Mouse (Mus musculus) urinary bladder, adult 2 months (tissue): Measurements from ENCODE around the gene Il1r2. TPM values are rescaled to one million over a fixed set of nuclear protein-coding genes. Genes with fewer than 3 reads are reported as not detected.

Source experiments
- DNase-seq: peaks from one replicate; pipeline ENCODE4 v3.0.0; 2022; ENCODE audit warnings: low spot score
- polyA plus RNA-seq: library from polyadenylated mRNA; depleted of rRNA; stranded (reverse); fragments of >200 nt; gene quantifications from 2 replicates; pipeline ENCODE4 v1.2.3, GENCODE M21; 2012

The Il1r2 gene
- polyA plus RNA-seq, 1 experiment, result 2.2 TPM

GRCm38 (mm10) chr1:40059122-40059774 lies 14.6 kb upstream of the Il1r2 start:
- DNase-seq, result no peak

DNA sequence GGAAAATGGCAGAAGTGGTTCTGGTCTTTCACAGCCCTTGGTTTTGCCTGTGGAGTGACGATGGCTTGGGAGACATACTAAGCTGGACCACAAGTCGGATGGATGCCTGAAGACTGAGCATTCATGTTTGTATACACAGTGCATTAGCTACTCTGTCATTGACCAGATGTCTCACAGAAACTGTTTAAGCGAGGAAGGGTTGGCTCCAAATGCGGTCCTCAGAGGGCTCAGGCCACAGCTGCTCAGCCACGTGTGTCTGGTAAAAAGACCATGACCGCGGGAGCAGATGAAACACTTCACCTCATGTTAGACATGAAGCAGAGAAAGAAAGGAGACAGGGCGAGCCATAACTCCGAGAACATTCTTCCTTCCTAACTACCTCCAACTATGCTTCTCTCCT lies 12.5 kb upstream of the Il1r2 start:
- no peak for DNase-seq

DNA sequence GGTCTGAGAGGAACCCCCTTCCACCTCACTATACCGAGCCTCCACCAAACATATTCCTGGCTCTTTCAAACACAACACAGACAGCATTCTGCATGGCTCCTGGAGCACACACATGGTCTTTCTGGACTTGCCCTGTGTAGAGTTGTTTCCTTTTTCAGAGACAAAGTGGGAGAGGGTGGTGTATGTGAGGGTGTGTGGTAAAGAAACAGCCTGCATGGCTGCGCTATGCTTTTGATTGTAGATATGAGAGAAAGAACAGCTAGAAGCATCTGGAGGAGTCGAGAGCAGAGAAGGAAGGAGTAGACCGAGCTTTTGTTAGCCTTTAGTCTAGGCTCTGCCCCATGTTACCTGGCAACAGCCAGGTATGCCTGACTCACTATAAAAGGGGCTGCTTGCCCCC lies 10.5 kb upstream of the Il1r2 start:
- no peak for DNase-seq

DNA sequence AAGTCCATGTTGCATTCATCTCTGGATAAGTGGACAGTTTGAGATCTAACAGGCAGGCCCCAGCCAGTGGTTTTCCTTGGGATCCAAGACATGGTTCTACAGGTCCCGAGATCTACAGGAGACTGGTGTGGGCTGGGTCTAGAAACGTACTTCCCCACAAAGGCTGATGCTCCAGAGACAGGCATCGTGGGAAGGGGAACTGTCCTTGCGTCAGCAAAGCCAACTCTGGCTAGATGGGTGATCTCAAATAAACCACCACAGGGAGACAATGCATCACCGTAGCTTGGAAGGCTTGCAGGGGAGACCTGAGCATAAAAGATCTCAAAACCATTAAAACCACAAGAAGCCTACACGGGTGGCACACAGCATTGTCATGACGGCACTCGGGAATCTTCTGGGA lies 9.4 kb upstream of the Il1r2 start:
- no peak for DNase-seq

DNA sequence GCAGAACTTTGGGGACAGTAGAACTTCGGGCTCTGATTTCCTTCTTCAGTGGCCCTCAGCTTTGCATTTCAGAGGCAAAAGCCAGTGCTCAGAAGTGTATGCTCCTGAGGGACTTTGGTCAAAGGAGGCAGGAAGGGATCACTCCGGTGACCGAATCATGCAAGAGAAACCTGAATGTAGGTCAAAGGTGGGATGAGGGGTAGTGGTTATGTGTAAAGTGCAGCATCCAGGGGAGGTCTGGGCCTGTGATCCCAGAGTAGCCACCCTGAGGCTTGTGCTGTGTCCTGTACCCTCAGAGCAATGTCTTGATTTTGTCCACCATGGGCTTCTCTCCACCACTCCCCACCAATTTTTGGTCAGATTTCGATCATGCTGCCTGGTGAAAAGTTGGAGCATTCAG lies 1.3 kb upstream of the Il1r2 start:
- no peak for DNase-seq

- DNase-seq, result no peak
Measured at GRCm38 (mm10) chr1:40077328-40077727, 3.4 kb downstream of the Il1r2 start.

GRCm38 (mm10) chr1:40081041-40081440 lies 7.2 kb downstream of the Il1r2 start:
- no peak for DNase-seq

DNA sequence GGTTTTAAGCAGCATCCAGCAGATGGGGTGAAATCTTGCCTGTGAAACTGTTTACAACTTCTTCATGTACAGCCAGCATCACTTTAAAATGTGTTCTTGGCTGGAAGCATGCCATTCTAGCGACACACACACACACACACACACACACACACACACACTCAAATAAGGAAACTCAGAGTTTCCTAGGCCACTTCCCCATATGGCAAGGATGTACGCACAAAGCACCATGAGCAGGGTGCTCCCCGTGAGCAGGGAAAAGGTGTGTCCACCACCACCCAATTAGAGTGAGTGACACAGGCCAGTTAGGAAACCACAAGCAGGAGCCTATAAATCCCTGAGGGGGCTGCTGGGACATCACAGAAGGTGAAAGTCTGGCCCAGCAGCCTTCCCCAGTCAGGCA lies 10.5 kb downstream of the Il1r2 start:
- DNase-seq, result no peak

- peak; percentile 32 for DNase-seq
Measured at GRCm38 (mm10) chr1:40085403-40086182, 11.7 kb downstream of the Il1r2 start.

DNA sequence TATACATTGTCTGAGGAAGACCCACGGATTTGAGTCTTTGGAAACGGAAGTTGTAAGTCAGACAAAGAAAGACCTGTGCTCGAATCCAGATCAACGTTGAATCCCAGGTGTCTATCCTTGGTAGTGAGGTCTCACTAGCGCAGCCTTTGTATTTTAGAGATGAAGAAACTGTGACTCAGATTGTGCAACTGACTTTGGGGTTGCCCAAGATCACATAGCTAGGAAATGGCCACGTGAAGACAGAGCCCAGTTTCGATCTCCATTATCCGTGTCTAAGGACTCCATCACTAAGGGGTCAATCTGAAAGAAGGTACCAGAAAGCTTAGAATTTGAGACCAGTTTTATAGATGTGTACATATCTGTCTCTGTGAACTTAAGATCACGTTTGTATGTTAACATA lies 17.3 kb downstream of the Il1r2 start:
- DNase-seq, result no peak

- no peak for DNase-seq
Measured at GRCm38 (mm10) chr1:40092541-40092940, 18.7 kb downstream of the Il1r2 start.

GRCm38 (mm10) chr1:40094601-40095304 lies 20.9 kb downstream of the Il1r2 start:
- DNase-seq, result no peak

- no peak for DNase-seq
Measured at GRCm38 (mm10) chr1:40095585-40095984, 21.7 kb downstream of the Il1r2 start.

- DNase-seq, result no peak
Measured at GRCm38 (mm10) chr1:40106306-40106705, 32.4 kb downstream of the Il1r2 start.

GRCm38 (mm10) chr1:40106719-40107118 lies 32.8 kb downstream of the Il1r2 start:
- DNase-seq, result no peak

DNA sequence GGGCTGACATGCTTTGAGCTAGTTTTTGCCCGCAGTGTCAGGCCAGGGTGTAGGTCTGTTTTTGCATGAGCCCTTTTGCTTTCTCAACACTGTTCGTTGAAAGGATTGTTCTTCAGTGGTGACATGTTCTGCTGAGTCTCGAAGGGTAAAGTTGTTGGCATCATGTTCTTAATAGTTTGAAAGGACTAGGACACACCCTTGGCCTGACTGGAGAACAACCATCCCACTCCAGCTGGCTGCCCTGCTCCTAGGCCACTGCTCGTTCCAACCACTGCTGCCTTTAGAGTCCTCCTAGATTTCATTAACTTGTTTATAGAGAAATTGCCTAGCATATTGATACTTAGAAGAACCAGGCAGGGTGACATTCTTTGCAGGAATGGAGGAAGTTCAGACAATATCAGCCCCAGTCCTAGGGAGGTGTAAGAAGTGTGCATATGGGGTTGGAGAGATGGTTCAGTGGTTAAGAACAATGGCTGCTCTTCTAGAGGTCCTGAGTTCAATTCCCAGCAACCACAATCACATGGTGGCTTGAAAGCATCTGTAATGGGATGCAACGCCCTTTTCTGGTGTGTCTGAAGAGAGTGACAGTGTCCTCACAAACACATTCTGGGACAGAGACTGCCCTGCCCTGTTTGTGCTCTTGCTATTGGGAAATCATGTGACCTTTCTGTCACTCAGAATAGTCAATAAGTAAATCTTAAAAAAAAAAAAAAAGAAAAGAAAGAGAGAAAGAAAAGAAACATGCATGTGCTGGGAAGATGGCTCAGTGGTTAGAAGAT lies 34.3 kb downstream of the Il1r2 start:
- no peak for DNase-seq

- no peak for DNase-seq
Measured at GRCm38 (mm10) chr1:40109736-40110135, 35.9 kb downstream of the Il1r2 start.

DNA sequence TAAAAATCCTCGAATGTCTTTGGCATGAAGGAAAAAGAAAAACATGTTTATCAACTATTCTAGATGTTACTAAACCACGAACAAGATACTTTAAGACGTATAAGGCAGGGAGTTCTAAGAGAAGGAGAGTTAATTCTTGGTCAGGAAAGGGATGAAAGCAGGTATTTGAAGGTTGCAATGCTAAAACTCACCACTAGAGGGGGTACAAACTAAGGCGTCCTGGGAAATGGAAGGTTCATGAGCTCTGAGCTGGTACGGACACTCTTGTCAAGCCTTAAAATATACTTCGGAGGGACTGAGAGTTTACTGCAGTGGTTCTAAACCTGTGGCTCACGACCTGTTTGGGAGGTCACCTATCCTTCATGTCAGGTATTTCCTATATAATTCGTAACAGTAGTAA lies 41.4 kb downstream of the Il1r2 start:
- no peak for DNase-seq

- peak; percentile 63 for DNase-seq
Measured at GRCm38 (mm10) chr1:40116422-40116821, 42.5 kb downstream of the Il1r2 start.

- DNase-seq, result no peak
Measured at GRCm38 (mm10) chr1:40117565-40117964, 43.7 kb downstream of the Il1r2 start.

- DNase-seq, result no peak
Measured at GRCm38 (mm10) chr1:40124237-40124636, 50.4 kb downstream of the Il1r2 start.

- DNase-seq, result no peak
Measured at GRCm38 (mm10) chr1:40128481-40128880, 54.6 kb downstream of the Il1r2 start.
